Mouse (Mus musculus): ENCODE data around the gene Uhrf1bp1.

DNA sequence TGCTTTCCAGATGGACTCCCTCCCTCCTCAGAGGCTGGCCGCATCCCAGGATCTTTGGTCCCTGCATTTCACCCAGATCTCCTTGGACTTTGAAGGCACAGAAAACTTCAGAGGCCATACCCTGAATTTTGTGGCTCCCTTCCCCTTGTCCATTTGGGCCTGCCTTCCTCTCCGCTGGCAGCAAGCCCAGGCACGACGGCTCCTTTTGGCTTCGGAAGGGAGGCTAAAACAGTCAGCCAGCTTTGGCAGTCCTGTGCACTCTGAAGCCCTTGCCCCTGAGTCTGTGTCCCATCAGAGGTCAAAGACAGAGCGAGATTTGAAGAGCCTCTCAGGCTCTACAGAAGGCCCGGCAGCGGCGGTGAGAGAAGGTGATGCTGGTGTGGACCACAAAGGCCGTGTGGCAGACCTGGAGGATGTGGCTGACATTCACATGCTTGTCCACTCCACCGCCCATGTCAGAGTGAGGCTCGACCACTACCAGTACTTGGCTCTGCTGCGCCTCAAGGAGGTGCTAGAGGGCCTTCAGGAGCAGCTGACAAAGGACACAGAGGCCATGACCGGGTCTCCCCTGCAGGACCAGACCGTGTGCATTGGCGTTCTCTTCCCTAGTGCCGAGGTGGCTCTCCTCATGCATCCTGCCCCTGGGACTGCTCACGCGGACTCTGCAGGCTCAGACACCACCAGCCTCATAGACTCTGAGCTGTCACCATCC lies 30.4 kb downstream of the Uhrf1bp1 start:
- TF ChIP-seq EP300 (IDR thresholded peaks at IDR 0.05) = no peak
- TF ChIP-seq CTCF (IDR thresholded peaks at IDR 0.05) = peak; percentile 48

Measured in lung, postnatal 0 days (tissue).